Mouse (Mus musculus): ENCODE data around the gene Adad2. TPM values are rescaled to one million over a fixed set of nuclear protein-coding genes. Genes with fewer than 3 reads are reported as not detected.

Gene Adad2
- polyA plus RNA-seq, 1 experiment = 54.3 TPM

GRCm38 (mm10) chr8:119574437-119575365 is 37.8 kb upstream of the Adad2 start, which contains the start of the genes Hsdl1 and Dnaaf1:
Gene Hsdl1, minus strand, starts transcription at chr8:119575183.
Gene Dnaaf1, plus strand, starts transcription at chr8:119575235.
- H3K27ac ChIP-seq (ENCODE audit: control insufficient read depth, insufficient read depth, low read depth, low read length) = peak within 1 kb of the TSS; percentile 98
- H3K4me3 ChIP-seq (ENCODE audit: control insufficient read depth, low read depth, low read length) = peak within 1 kb of the TSS; percentile 96
- H3K36me3 ChIP-seq (ENCODE audit: control insufficient read depth, insufficient read depth, low read length) = peaks cover 2% of the 10 kb centered on the region
- H3K4me1 ChIP-seq (ENCODE audit: control insufficient read depth, insufficient read depth, low read length) = peaks cover 8% of the 10 kb centered on the region
- H3K27me3 ChIP-seq (ENCODE audit: control insufficient read depth, insufficient read depth, low read length) = no peaks in the 10 kb centered on the region
- TF ChIP-seq POLR2A (IDR thresholded peaks at IDR 0.05; ENCODE audit: control insufficient read depth, low read depth, low read length) = peak; percentile 95; the same call in 1 of the 2 replicates
- no peak for TF ChIP-seq CTCF (IDR thresholded peaks at IDR 0.05; ENCODE audit: control insufficient read depth, insufficient read depth, insufficient replicate concordance, low read depth, low read length)

- H3K36me3 ChIP-seq (ENCODE audit: control insufficient read depth, insufficient read depth, low read length) = peaks cover 2% of the 10 kb centered on the region
- H3K4me3 ChIP-seq (ENCODE audit: control insufficient read depth, low read depth, low read length) = peak overlapping the region; percentile 96
- TF ChIP-seq POLR2A (IDR thresholded peaks at IDR 0.05; ENCODE audit: control insufficient read depth, low read depth, low read length) = no peak; the same call in 1 of the 2 replicates
- no peak for TF ChIP-seq CTCF (IDR thresholded peaks at IDR 0.05; ENCODE audit: control insufficient read depth, insufficient read depth, insufficient replicate concordance, low read depth, low read length)
- peaks cover 8% of the 10 kb centered on the region for H3K4me1 ChIP-seq (ENCODE audit: control insufficient read depth, insufficient read depth, low read length)
- H3K27ac ChIP-seq (ENCODE audit: control insufficient read depth, insufficient read depth, low read depth, low read length) = peak overlapping the region; percentile 98
- no peaks in the 10 kb centered on the region for H3K27me3 ChIP-seq (ENCODE audit: control insufficient read depth, insufficient read depth, low read length)
Measured at GRCm38 (mm10) chr8:119575366-119575726, 37.2 kb upstream of the Adad2 start.

GRCm38 (mm10) chr8:119579096-119579495 is 33.5 kb upstream of the Adad2 start:
- Histone ChIP-seq H3K4me3 (ENCODE audit: control insufficient read depth, low read depth, low read length) (no peak overlapping the region), H3K27ac (ENCODE audit: control insufficient read depth, insufficient read depth, low read depth, low read length) (no peak overlapping the region), H3K27me3 (ENCODE audit: control insufficient read depth, insufficient read depth, low read length) (no peaks in the 10 kb centered on the region), H3K4me1 (ENCODE audit: control insufficient read depth, insufficient read depth, low read length) (peaks cover under 1% of the 10 kb centered on the region; the same call in 1 of the 2 replicates), H3K36me3 (ENCODE audit: control insufficient read depth, insufficient read depth, low read length) (peaks cover 2% of the 10 kb centered on the region)
- no peak for TF ChIP-seq CTCF (IDR thresholded peaks at IDR 0.05; ENCODE audit: control insufficient read depth, insufficient read depth, insufficient replicate concordance, low read depth, low read length)
- no peak for TF ChIP-seq POLR2A (IDR thresholded peaks at IDR 0.05; ENCODE audit: control insufficient read depth, low read depth, low read length)

GRCm38 (mm10) chr8:119580441-119581161 is 31.9 kb upstream of the Adad2 start:
- no peak overlapping the region for H3K4me3 ChIP-seq (ENCODE audit: control insufficient read depth, low read depth, low read length)
- no peaks in the 10 kb centered on the region; the same call in 1 of the 2 replicates for H3K4me1 ChIP-seq (ENCODE audit: control insufficient read depth, insufficient read depth, low read length)
- TF ChIP-seq CTCF (IDR thresholded peaks at IDR 0.05; ENCODE audit: control insufficient read depth, insufficient read depth, insufficient replicate concordance, low read depth, low read length) (no peak), POLR2A (IDR thresholded peaks at IDR 0.05; ENCODE audit: control insufficient read depth, low read depth, low read length) (no peak)
- peaks cover 2% of the 10 kb centered on the region for H3K36me3 ChIP-seq (ENCODE audit: control insufficient read depth, insufficient read depth, low read length)
- no peaks in the 10 kb centered on the region for H3K27me3 ChIP-seq (ENCODE audit: control insufficient read depth, insufficient read depth, low read length)
- H3K27ac ChIP-seq (ENCODE audit: control insufficient read depth, insufficient read depth, low read depth, low read length) = no peak overlapping the region

GRCm38 (mm10) chr8:119585901-119586300 is 26.6 kb upstream of the Adad2 start:
- Histone ChIP-seq H3K4me3 (ENCODE audit: control insufficient read depth, low read depth, low read length) (no peak overlapping the region; the same call in none of the 2 replicates), H3K36me3 (ENCODE audit: control insufficient read depth, insufficient read depth, low read length) (no peaks in the 10 kb centered on the region; the same call in 1 of the 2 replicates), H3K27ac (ENCODE audit: control insufficient read depth, insufficient read depth, low read depth, low read length) (no peak overlapping the region), H3K4me1 (ENCODE audit: control insufficient read depth, insufficient read depth, low read length) (no peaks in the 10 kb centered on the region; the same call in 1 of the 2 replicates), H3K27me3 (ENCODE audit: control insufficient read depth, insufficient read depth, low read length) (no peaks in the 10 kb centered on the region)
- TF ChIP-seq CTCF (IDR thresholded peaks at IDR 0.05; ENCODE audit: control insufficient read depth, insufficient read depth, insufficient replicate concordance, low read depth, low read length) = no peak
- no peak for TF ChIP-seq POLR2A (IDR thresholded peaks at IDR 0.05; ENCODE audit: control insufficient read depth, low read depth, low read length)

- peaks cover 4% of the 10 kb centered on the region for H3K36me3 ChIP-seq (ENCODE audit: control insufficient read depth, insufficient read depth, low read length)
- no peak for TF ChIP-seq CTCF (IDR thresholded peaks at IDR 0.05; ENCODE audit: control insufficient read depth, insufficient read depth, insufficient replicate concordance, low read depth, low read length)
- TF ChIP-seq POLR2A (IDR thresholded peaks at IDR 0.05; ENCODE audit: control insufficient read depth, low read depth, low read length) = no peak
- no peak overlapping the region for H3K27ac ChIP-seq (ENCODE audit: control insufficient read depth, insufficient read depth, low read depth, low read length)
- no peaks in the 10 kb centered on the region for H3K4me1 ChIP-seq (ENCODE audit: control insufficient read depth, insufficient read depth, low read length)
- no peak overlapping the region for H3K4me3 ChIP-seq (ENCODE audit: control insufficient read depth, low read depth, low read length)
- H3K27me3 ChIP-seq (ENCODE audit: control insufficient read depth, insufficient read depth, low read length) = no peaks in the 10 kb centered on the region
Measured at GRCm38 (mm10) chr8:119588321-119588720, 24.2 kb upstream of the Adad2 start.

GRCm38 (mm10) chr8:119588844-119589243 is 23.7 kb upstream of the Adad2 start:
- no peaks in the 10 kb centered on the region for H3K4me1 ChIP-seq (ENCODE audit: control insufficient read depth, insufficient read depth, low read length)

More at GRCm38 (mm10) chr8:119588844-119589243, 23.7 kb upstream of the Adad2 start:
- TF ChIP-seq POLR2A (IDR thresholded peaks at IDR 0.05; ENCODE audit: control insufficient read depth, low read depth, low read length) (0 out of 2 replicates have a peak, but pooled peaks have one; percentile 12), CTCF (IDR thresholded peaks at IDR 0.05; ENCODE audit: control insufficient read depth, insufficient read depth, insufficient replicate concordance, low read depth, low read length) (no peak)
- Histone ChIP-seq H3K27ac (ENCODE audit: control insufficient read depth, insufficient read depth, low read depth, low read length) (no peak overlapping the region), H3K27me3 (ENCODE audit: control insufficient read depth, insufficient read depth, low read length) (no peaks in the 10 kb centered on the region), H3K36me3 (ENCODE audit: control insufficient read depth, insufficient read depth, low read length) (peaks cover 4% of the 10 kb centered on the region), H3K4me3 (ENCODE audit: control insufficient read depth, low read depth, low read length) (no peak overlapping the region)
